Mouse (Mus musculus) lung, embryonic 16.5 days (tissue): Measurements from ENCODE around the gene Acpp. TPM values are rescaled to one million over a fixed set of nuclear protein-coding genes. Genes with fewer than 3 reads are reported as not detected.
A peak's percentile ranks its signal among the peaks of the same experiment; 100 is the strongest.

Source experiments
- ATAC-seq: fragments of 200-750 bp; cut with Nextera tagmentation; 2 replicates; pipeline ENCODE4 v1.8.0; 2017; ENCODE audit warnings: low read depth, mild to moderate bottlenecking, moderate library complexity
- H3K27ac ChIP-seq: fragments of 300-500 bp; sonication (generic); 2 replicates; pipeline ENCODE4 v1.5.1; 2014; ENCODE audit warnings: mild to moderate bottlenecking, control low read depth, low read length
- H3K27me3 ChIP-seq: fragments of 300-500 bp; sonication (generic); 2 replicates; pipeline ENCODE4 v1.6.1; 2014; ENCODE audit warnings: low read depth, low read length, mixed read lengths; ENCODE audit not compliant: control insufficient read depth, insufficient read depth
- H3K36me3 ChIP-seq: fragments of 300-500 bp; sonication (generic); 2 replicates; pipeline ENCODE4 v1.6.1; 2014; ENCODE audit warnings: low read length; ENCODE audit not compliant: control insufficient read depth, insufficient read depth
- H3K4me1 ChIP-seq: fragments of 300-500 bp; sonication (generic); replicated peaks from 2 replicates; pipeline ENCODE4 v1.6.1; 2014; ENCODE audit warnings: low read length, mixed read lengths; ENCODE audit not compliant: control insufficient read depth, insufficient read depth
- H3K4me2 ChIP-seq: fragments of 300-500 bp; sonication (generic); 2 replicates; pipeline ENCODE4 v1.6.1; 2014; ENCODE audit warnings: low read depth, low read length, control low read depth
- H3K4me3 ChIP-seq: fragments of 300-500 bp; sonication (generic); 2 replicates; pipeline ENCODE4 v1.5.1; 2014; ENCODE audit warnings: mild to moderate bottlenecking, low read length, control low read depth
- H3K9ac ChIP-seq: fragments of 300-500 bp; sonication (generic); 2 replicates; pipeline ENCODE4 v1.6.1; 2014; ENCODE audit warnings: low read length, control low read depth
- H3K9me3 ChIP-seq: fragments of 300-500 bp; sonication (generic); 2 replicates; pipeline ENCODE4 v1.6.1; 2016; ENCODE audit warnings: low read length; ENCODE audit not compliant: control insufficient read depth
- WGBS: fragments of 180-500 bp; shearing (Covaris S2); extraction: QIAGEN DNeasy Blood & Tissue Kit; methylation state at CpG from one replicate; pipeline ENCODE4 v1.1.7; 2014; 5-methylcytosine and 5-hydroxymethylcytosine counted together
- polyA plus RNA-seq: library from polyadenylated mRNA; unstranded; fragments of >200 nt; fragmentation: Nextera tagmentation; extraction: Ambion mirVana; gene quantifications from 2 replicates; pipeline ENCODE4 v1.2.1, GENCODE M21; 2015

The Acpp gene
- polyA plus RNA-seq, 1 experiment from 2014 or later, result 0.60 TPM

GRCm38 (mm10) chr9:104280725-104281495, 56.6 kb downstream of the Acpp start:
- Histone ChIP-seq H3K4me1 (no peaks in the 10 kb centered on the region), H3K9ac (no peak overlapping the region), H3K27ac (no peak overlapping the region), H3K27me3 (no peaks in the 10 kb centered on the region), H3K4me3 (no peak overlapping the region), H3K4me2 (no peak overlapping the region), H3K9me3 (no peaks in the 10 kb centered on the region), H3K36me3 (no peaks in the 10 kb centered on the region)
- ATAC-seq, result no peak
- 70% methylated on average over 8 of the region's 8 CpGs for WGBS

- Histone ChIP-seq H3K4me3 (no peak overlapping the region), H3K9ac (no peak overlapping the region), H3K9me3 (no peaks in the 10 kb centered on the region), H3K4me2 (peak overlapping the region; percentile 22; the same call in 1 of the 2 replicates), H3K4me1 (no peaks in the 10 kb centered on the region), H3K36me3 (no peaks in the 10 kb centered on the region), H3K27ac (no peak overlapping the region), H3K27me3 (no peaks in the 10 kb centered on the region)
- 17% methylated on average over 18 of the region's 18 CpGs for WGBS
- ATAC-seq, result no peak
Observed at GRCm38 (mm10) chr9:104277528-104278162, 59.9 kb downstream of the Acpp start.

- Histone ChIP-seq H3K9me3 (no peaks in the 10 kb centered on the region), H3K4me3 (no peak overlapping the region), H3K27ac (no peak overlapping the region), H3K4me2 (no peak overlapping the region), H3K4me1 (no peaks in the 10 kb centered on the region), H3K27me3 (no peaks in the 10 kb centered on the region), H3K9ac (no peak overlapping the region), H3K36me3 (no peaks in the 10 kb centered on the region)
- no peak for ATAC-seq
- WGBS, result 62% methylated on average over 17 of the region's 17 CpGs
Observed at GRCm38 (mm10) chr9:104275084-104275785, 62.3 kb downstream of the Acpp start.

- no peak overlapping the region for H3K4me2 ChIP-seq
- H3K9ac ChIP-seq, result no peak overlapping the region
- no peak overlapping the region for H3K27ac ChIP-seq
- 68% methylated on average over 4 of the region's 4 CpGs for WGBS
- H3K9me3 ChIP-seq, result no peaks in the 10 kb centered on the region
- H3K27me3 ChIP-seq, result no peaks in the 10 kb centered on the region
- no peak for ATAC-seq
- H3K4me3 ChIP-seq, result no peak overlapping the region
- no peaks in the 10 kb centered on the region for H3K4me1 ChIP-seq
- H3K36me3 ChIP-seq, result no peaks in the 10 kb centered on the region
Observed at GRCm38 (mm10) chr9:104272057-104272456, 65.5 kb downstream of the Acpp start.

- H3K9me3 ChIP-seq, result no peaks in the 10 kb centered on the region
- no peak overlapping the region for H3K4me3 ChIP-seq
- H3K27ac ChIP-seq, result no peak overlapping the region
- no peaks in the 10 kb centered on the region for H3K36me3 ChIP-seq
- H3K9ac ChIP-seq, result no peak overlapping the region
- WGBS, result 56% methylated on average over 4 of the region's 4 CpGs
- ATAC-seq, result no peak
- H3K4me1 ChIP-seq, result no peaks in the 10 kb centered on the region
- no peak overlapping the region for H3K4me2 ChIP-seq
- H3K27me3 ChIP-seq, result no peaks in the 10 kb centered on the region
Observed at GRCm38 (mm10) chr9:104271642-104272041, 65.9 kb downstream of the Acpp start.

GRCm38 (mm10) chr9:104269944-104270343, 67.6 kb downstream of the Acpp start:
- WGBS, result 70% methylated on average over 3 of the region's 3 CpGs
- ATAC-seq, result no peak
- Histone ChIP-seq H3K27me3 (no peaks in the 10 kb centered on the region), H3K4me1 (no peaks in the 10 kb centered on the region), H3K9me3 (no peaks in the 10 kb centered on the region), H3K4me2 (no peak overlapping the region), H3K9ac (no peak overlapping the region), H3K27ac (no peak overlapping the region), H3K36me3 (no peaks in the 10 kb centered on the region), H3K4me3 (no peak overlapping the region)

GRCm38 (mm10) chr9:104269349-104269871, 68.1 kb downstream of the Acpp start:
- no peak for ATAC-seq
- Histone ChIP-seq H3K36me3 (no peaks in the 10 kb centered on the region), H3K9me3 (no peaks in the 10 kb centered on the region), H3K9ac (no peak overlapping the region), H3K27ac (no peak overlapping the region), H3K4me1 (no peaks in the 10 kb centered on the region), H3K4me3 (no peak overlapping the region), H3K4me2 (no peak overlapping the region), H3K27me3 (no peaks in the 10 kb centered on the region)
- WGBS, result 45% methylated on average over 10 of the region's 10 CpGs

GRCm38 (mm10) chr9:104264567-104264966, 73.0 kb downstream of the Acpp start:
- Histone ChIP-seq H3K4me2 (no peak overlapping the region), H3K36me3 (no peaks in the 10 kb centered on the region), H3K4me1 (peaks cover 11% of the 10 kb centered on the region), H3K9me3 (no peaks in the 10 kb centered on the region), H3K4me3 (no peak overlapping the region), H3K27ac (no peak overlapping the region), H3K9ac (no peak overlapping the region), H3K27me3 (no peaks in the 10 kb centered on the region)
- WGBS, result 77% methylated on average over 2 of the region's 2 CpGs
- no peak for ATAC-seq

GRCm38 (mm10) chr9:104262823-104263352, 74.7 kb downstream of the Acpp start, which contains the start of gene Dnajc13:
TSS of gene Dnajc13 (minus strand) at chr9:104262930.
- peak; percentile 99 for ATAC-seq
- H3K36me3 ChIP-seq, result no peaks in the 10 kb centered on the region
- H3K9ac ChIP-seq, result peak within 1 kb of the TSS; percentile 93
- no peaks in the 10 kb centered on the region for H3K27me3 ChIP-seq
- H3K4me3 ChIP-seq, result peak within 1 kb of the TSS; percentile 99
- H3K4me2 ChIP-seq, result peak within 1 kb of the TSS; percentile 92
- 1% methylated on average over 50 of the region's 60 CpGs for WGBS
- peak within 1 kb of the TSS; percentile 90 for H3K27ac ChIP-seq
- peaks cover 11% of the 10 kb centered on the region for H3K4me1 ChIP-seq
- H3K9me3 ChIP-seq, result no peaks in the 10 kb centered on the region
